Mouse (Mus musculus) cortical plate, adult 2 months (tissue): ENCODE results near the gene Pklr. TPM values are rescaled to one million over a fixed set of nuclear protein-coding genes. Genes with fewer than 3 reads are reported as not detected.
A peak's percentile ranks its signal among the peaks of the same experiment; 100 is the strongest.

ENCODE experiments used
- H3K27ac ChIP-seq: fragments of 200-500 bp; 2 replicates; pipeline ENCODE4 v1.5.1; 2012; ENCODE audit warnings: low read length, control low read depth, inconsistent platforms; ENCODE audit not compliant: insufficient read depth
- H3K4me1 ChIP-seq: fragments of 200-500 bp; 2 replicates; pipeline ENCODE4 v1.6.1; 2011; ENCODE audit warnings: low read length; ENCODE audit not compliant: control insufficient read depth, insufficient read depth
- H3K4me3 ChIP-seq: fragments of 200-500 bp; 2 replicates; pipeline ENCODE4 v1.5.1; 2011; ENCODE audit warnings: mild to moderate bottlenecking, low read length, control low read depth; ENCODE audit not compliant: insufficient read depth
- CTCF ChIP-seq: fragments of 200-500 bp; IDR thresholded peaks from 2 replicates; pipeline ENCODE4 v1.5.1; 2011; ENCODE audit warnings: mild to moderate bottlenecking, control low read depth, low read length; ENCODE audit not compliant: insufficient read depth; ENCODE audit errors: extremely low read depth
- POLR2A ChIP-seq: fragments of 200-500 bp; IDR thresholded peaks from 2 replicates; pipeline ENCODE4 v1.6.1; 2011; ENCODE audit warnings: mild to moderate bottlenecking, low read length, control low read depth; ENCODE audit not compliant: insufficient read depth; ENCODE audit errors: extremely low read depth
- polyA plus RNA-seq: library from polyadenylated mRNA; depleted of rRNA; stranded (reverse); fragments of >200 nt; gene quantifications from 2 replicates; pipeline ENCODE4 v1.2.3, GENCODE M21; 2012

Pklr gene
- polyA plus RNA-seq, 1 experiment, result 0.08 TPM

- TF ChIP-seq CTCF (no peak), POLR2A (peak; percentile 93)
- H3K27ac ChIP-seq, result 0 out of 2 replicates have a peak within 1 kb of the TSS, but pooled peaks have one; percentile 21
- H3K4me1 ChIP-seq, result no peaks in the 10 kb centered on the region; the same call in 1 of the 2 replicates
- H3K4me3 ChIP-seq, result peak within 1 kb of the TSS; percentile 74
Observed at GRCm38 (mm10) chr3:89177242-89178106, 41.5 kb downstream of the Pklr start, which contains the start of gene Scamp3. TSS of gene Scamp3 (plus strand) at chr3:89177473.

- H3K4me1 ChIP-seq, result no peaks in the 10 kb centered on the region; the same call in 1 of the 2 replicates
- H3K27ac ChIP-seq, result no peak overlapping the region
- no peak for TF ChIP-seq CTCF
- peak overlapping the region; percentile 74 for H3K4me3 ChIP-seq
Observed at GRCm38 (mm10) chr3:89178107-89178385, 42.1 kb downstream of the Pklr start.

GRCm38 (mm10) chr3:89179056-89179455 lies 43.1 kb downstream of the Pklr start:
- no peak overlapping the region for H3K4me3 ChIP-seq
- H3K27ac ChIP-seq, result no peak overlapping the region
- H3K4me1 ChIP-seq, result no peaks in the 10 kb centered on the region; the same call in 1 of the 2 replicates
- no peak for TF ChIP-seq POLR2A
- TF ChIP-seq CTCF, result no peak

- no peak overlapping the region for H3K4me3 ChIP-seq
- TF ChIP-seq POLR2A (no peak), CTCF (no peak)
- H3K27ac ChIP-seq, result no peak overlapping the region
- H3K4me1 ChIP-seq, result no peaks in the 10 kb centered on the region; the same call in 1 of the 2 replicates
Observed at GRCm38 (mm10) chr3:89181749-89182500, 46.0 kb downstream of the Pklr start.

- H3K4me3 ChIP-seq, result peak overlapping the region; percentile 59; the same call in 1 of the 2 replicates
- no peaks in the 10 kb centered on the region; the same call in 1 of the 2 replicates for H3K4me1 ChIP-seq
- H3K27ac ChIP-seq, result no peak overlapping the region
- TF ChIP-seq POLR2A (no peak), CTCF (no peak)
Observed at GRCm38 (mm10) chr3:89182531-89183057, 46.7 kb downstream of the Pklr start.

GRCm38 (mm10) chr3:89183058-89183958 lies 47.4 kb downstream of the Pklr start, which contains the start of gene Fam189b:
TSS of gene Fam189b (plus strand) at chr3:89183143.
- TF ChIP-seq POLR2A (peak; percentile 94), CTCF (no peak)
- Histone ChIP-seq H3K27ac (peak within 1 kb of the TSS; percentile 29), H3K4me1 (no peaks in the 10 kb centered on the region; the same call in 1 of the 2 replicates), H3K4me3 (peak within 1 kb of the TSS; percentile 59)

- Histone ChIP-seq H3K4me3 (peak overlapping the region; percentile 59), H3K27ac (peak overlapping the region; percentile 29; the same call in 1 of the 2 replicates), H3K4me1 (no peaks in the 10 kb centered on the region)
- no peak for TF ChIP-seq CTCF
- no peak for TF ChIP-seq POLR2A
Observed at GRCm38 (mm10) chr3:89183959-89184315, 48.0 kb downstream of the Pklr start.

- no peak overlapping the region for H3K4me3 ChIP-seq
- TF ChIP-seq CTCF (no peak), POLR2A (no peak)
- H3K4me1 ChIP-seq, result no peaks in the 10 kb centered on the region
- no peak overlapping the region for H3K27ac ChIP-seq
Observed at GRCm38 (mm10) chr3:89187197-89187596, 51.3 kb downstream of the Pklr start.
